Mouse (Mus musculus) WW6 (cell line): ENCODE data around the gene Kdm6b.

Experiments used
- DNase-seq: peaks from one replicate; pipeline ENCODE4 v3.0.0-alpha.2; 2013; ENCODE audit warnings: low read depth, low spot score

The Kdm6b gene

GRCm38 (mm10) chr11:69389531-69390399, 23.7 kb downstream of the Kdm6b start:
- no peak for DNase-seq

GRCm38 (mm10) chr11:69388680-69389079, 24.8 kb downstream of the Kdm6b start:
- no peak for DNase-seq

GRCm38 (mm10) chr11:69386758-69387157, 26.7 kb downstream of the Kdm6b start:
- DNase-seq: no peak

- DNase-seq: no peak
Measured at GRCm38 (mm10) chr11:69384979-69385378, 28.5 kb downstream of the Kdm6b start.

- no peak for DNase-seq
Measured at GRCm38 (mm10) chr11:69382478-69383105, 30.9 kb downstream of the Kdm6b start.

GRCm38 (mm10) chr11:69381356-69381755, 32.1 kb downstream of the Kdm6b start:
- DNase-seq: no peak

- DNase-seq: no peak
Measured at GRCm38 (mm10) chr11:69379600-69379999, 33.9 kb downstream of the Kdm6b start.

GRCm38 (mm10) chr11:69377766-69378165, 35.7 kb downstream of the Kdm6b start:
- no peak for DNase-seq

- DNase-seq: no peak
Measured at GRCm38 (mm10) chr11:69375646-69376045, 37.8 kb downstream of the Kdm6b start.

- peak; percentile 80 for DNase-seq
Measured at GRCm38 (mm10) chr11:69373223-69373965, 40.1 kb downstream of the Kdm6b start.

GRCm38 (mm10) chr11:69372780-69373170, 40.7 kb downstream of the Kdm6b start:
- DNase-seq: no peak

GRCm38 (mm10) chr11:69372056-69372779, 41.3 kb downstream of the Kdm6b start:
- no peak for DNase-seq

GRCm38 (mm10) chr11:69371601-69372000, 41.9 kb downstream of the Kdm6b start:
- no peak for DNase-seq

- no peak for DNase-seq
Measured at GRCm38 (mm10) chr11:69370817-69371215, 42.7 kb downstream of the Kdm6b start.

- DNase-seq: no peak
Measured at GRCm38 (mm10) chr11:69369990-69370816, 43.3 kb downstream of the Kdm6b start.

GRCm38 (mm10) chr11:69369215-69369989, 44.1 kb downstream of the Kdm6b start, which contains the start of gene Chd3:
Gene Chd3 (minus strand): TSS chr11:69369406.
- no peak for DNase-seq

- DNase-seq: no peak
Measured at GRCm38 (mm10) chr11:69368356-69369214, 44.9 kb downstream of the Kdm6b start.

GRCm38 (mm10) chr11:69367616-69368355, 45.7 kb downstream of the Kdm6b start:
- no peak for DNase-seq
